Mouse (Mus musculus): Measurements from ENCODE around the gene Rtbdn.

Rtbdn gene

GRCm38 (mm10) chr8:84921596-84921995, 25.2 kb upstream of the Rtbdn start:
- no peak for DNase-seq (ENCODE audit: low spot score in 2 of 2)

- no peak for DNase-seq (ENCODE audit: low spot score in 2 of 2)
Observed at GRCm38 (mm10) chr8:84925557-84925956, 21.2 kb upstream of the Rtbdn start.

- DNase-seq (ENCODE audit: low spot score in 2 of 2), result no peak
Observed at GRCm38 (mm10) chr8:84927513-84927912, 19.3 kb upstream of the Rtbdn start.

- no peak for DNase-seq (ENCODE audit: low spot score in 2 of 2)
Observed at GRCm38 (mm10) chr8:84928456-84929306, 18.1 kb upstream of the Rtbdn start.

- no peak for DNase-seq (ENCODE audit: low spot score in 2 of 2)
Observed at GRCm38 (mm10) chr8:84930582-84930981, 16.2 kb upstream of the Rtbdn start.

- peak; percentile 54 to 55 for DNase-seq (ENCODE audit: low spot score in 2 of 2)
Observed at GRCm38 (mm10) chr8:84933767-84934559, 12.8 kb upstream of the Rtbdn start.

- DNase-seq (ENCODE audit: low spot score in 2 of 2), result no peak
Observed at GRCm38 (mm10) chr8:84934860-84935259, 11.9 kb upstream of the Rtbdn start.

- no peak for DNase-seq (ENCODE audit: low spot score in 2 of 2)
Observed at GRCm38 (mm10) chr8:84935489-84935888, 11.3 kb upstream of the Rtbdn start.

GRCm38 (mm10) chr8:84936041-84936961, 10.5 kb upstream of the Rtbdn start:
- DNase-seq (ENCODE audit: low spot score in 2 of 2), result no peak

GRCm38 (mm10) chr8:84936962-84937546, 9.7 kb upstream of the Rtbdn start, which contains the start of gene Mast1:
Mast1 (minus strand) TSS chr8:84937359.
- peak; percentile 57 to 58 for DNase-seq (ENCODE audit: low spot score in 2 of 2)

- no peak for DNase-seq (ENCODE audit: low spot score in 2 of 2)
Observed at GRCm38 (mm10) chr8:84937620-84938485, 8.9 kb upstream of the Rtbdn start.

GRCm38 (mm10) chr8:84943699-84944098, 3.1 kb upstream of the Rtbdn start:
- no peak for DNase-seq (ENCODE audit: low spot score in 2 of 2)

- peak in 1 of 2 experiments; percentile 66 for DNase-seq (ENCODE audit: low spot score in 2 of 2)
Observed at GRCm38 (mm10) chr8:84944478-84945160, 2.2 kb upstream of the Rtbdn start.

- peak; percentile 83 to 85 for DNase-seq (ENCODE audit: low spot score in 2 of 2)
Observed at GRCm38 (mm10) chr8:84945235-84945632, 1.6 kb upstream of the Rtbdn start.

GRCm38 (mm10) chr8:84945633-84946527, 911 bp upstream of the Rtbdn start:
- no peak for DNase-seq (ENCODE audit: low spot score in 2 of 2)

GRCm38 (mm10) chr8:84947241-84947545, 402 bp downstream of the Rtbdn start:
- no peak for DNase-seq (ENCODE audit: low spot score in 2 of 2)

- DNase-seq (ENCODE audit: low spot score in 2 of 2), result no peak
Observed at GRCm38 (mm10) chr8:84949753-84950152, 3.0 kb downstream of the Rtbdn start.

- DNase-seq (ENCODE audit: low spot score in 2 of 2), result no peak
Observed at GRCm38 (mm10) chr8:84952612-84953255, 5.9 kb downstream of the Rtbdn start.

Measured in right cerebral cortex, postnatal 36 days (tissue).